Mouse (Mus musculus) ES-CJ7 (cell line): Measurements from ENCODE around the gene Hist2h2bb.
A peak's percentile ranks its signal among the peaks of the same experiment; 100 is the strongest.
"Not testable (repeated sequence)": the region's sequence is repeated elsewhere in the genome, so short reads cannot be mapped to it uniquely, and the experiment has no call there.

Experiments
- DNase-seq: peaks from one replicate; pipeline ENCODE4 v3.0.0; 2011; ENCODE audit warnings: low read depth, low spot score

Gene Hist2h2bb

GRCm38 (mm10) chr3:96269511-96270474 is at the start of gene Hist2h2bb:
Gene Hist2h2bb (plus strand): TSS chr3:96269752.
- peak; percentile 99 for DNase-seq

- peak; percentile 76 for DNase-seq
These were observed 49.3 kb upstream of the Hist2h2bb start for GRCm38 (mm10) chr3:96220131-96220764.

- peak; percentile 96 for DNase-seq
These were observed 48.5 kb upstream of the Hist2h2bb start, which contains the start of the genes Hist2h2ac and Hist2h2be for GRCm38 (mm10) chr3:96220765-96221639. Gene Hist2h2ac (minus strand): TSS chr3:96220880. Gene Hist2h2be (plus strand): TSS chr3:96221119.

- DNase-seq = no peak
These were observed 47.9 kb upstream of the Hist2h2bb start for GRCm38 (mm10) chr3:96221640-96222038.

- DNase-seq = no peak
These were observed 46.8 kb upstream of the Hist2h2bb start for GRCm38 (mm10) chr3:96222774-96223173.

- no peak for DNase-seq
These were observed 44.1 kb upstream of the Hist2h2bb start for GRCm38 (mm10) chr3:96225421-96225820.

- no peak for DNase-seq
These were observed 42.6 kb upstream of the Hist2h2bb start for GRCm38 (mm10) chr3:96226695-96227648.

- DNase-seq = no peak
These were observed 40.7 kb upstream of the Hist2h2bb start for GRCm38 (mm10) chr3:96228828-96229227.

- no peak for DNase-seq
These were observed 39.1 kb upstream of the Hist2h2bb start for GRCm38 (mm10) chr3:96230404-96230803.

- DNase-seq = no peak
These were observed 38.4 kb upstream of the Hist2h2bb start for GRCm38 (mm10) chr3:96230910-96231757.

GRCm38 (mm10) chr3:96231758-96232120 is 37.8 kb upstream of the Hist2h2bb start:
- DNase-seq = no peak

- no peak for DNase-seq
These were observed 34.6 kb upstream of the Hist2h2bb start for GRCm38 (mm10) chr3:96234914-96235313.

GRCm38 (mm10) chr3:96235836-96236235 is 33.7 kb upstream of the Hist2h2bb start:
- no peak for DNase-seq

GRCm38 (mm10) chr3:96236834-96237334 is 32.7 kb upstream of the Hist2h2bb start:
- no peak for DNase-seq

GRCm38 (mm10) chr3:96237335-96237903 is 32.1 kb upstream of the Hist2h2bb start:
- peak; percentile 49 for DNase-seq

GRCm38 (mm10) chr3:96237904-96238511 is 31.5 kb upstream of the Hist2h2bb start:
- peak; percentile 75 for DNase-seq

GRCm38 (mm10) chr3:96238954-96239793 is 30.4 kb upstream of the Hist2h2bb start, which contains the start of gene Hist2h3c2:
Gene Hist2h3c2 (minus strand): TSS chr3:96239127.
- DNase-seq = not testable (repeated sequence)
